Mouse (Mus musculus): ENCODE results near the gene Selenow.

DNA sequence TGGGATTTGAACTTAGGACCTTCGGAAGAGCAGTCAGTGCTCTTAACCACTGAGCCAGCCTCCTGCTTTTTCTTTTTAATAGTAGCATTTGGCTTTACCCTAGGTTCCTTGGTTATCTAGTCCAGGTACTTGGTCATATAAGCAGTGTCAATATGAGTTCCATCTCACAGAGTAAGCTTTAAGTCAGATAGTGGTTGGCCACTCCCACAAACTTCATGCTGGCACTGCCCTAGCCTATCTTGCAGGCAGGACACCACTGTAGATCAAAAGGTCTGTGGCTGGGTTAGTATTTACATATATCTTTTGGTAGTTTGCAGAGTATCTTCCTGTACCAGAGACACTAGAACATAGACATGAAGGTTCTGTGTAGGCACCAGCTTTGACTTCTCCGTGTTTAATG, 38.1 kb downstream of the Selenow start:
- TF ChIP-seq POLR2A (IDR thresholded peaks at IDR 0.05; ENCODE audit: borderline replicate concordance, insufficient read depth, low read length) (no peak), CTCF (IDR thresholded peaks at IDR 0.05; ENCODE audit: borderline replicate concordance, insufficient read depth, low read depth, low read length) (no peak)

Data from cerebellum, adult 2 months (tissue).